Mouse (Mus musculus) lung, postnatal 0 days (tissue): Measurements from ENCODE around the gene Fzd2. TPM values are rescaled to one million over a fixed set of nuclear protein-coding genes. Genes with fewer than 3 reads are reported as not detected.

Source experiments
- ATAC-seq: fragments of 200-750 bp; cut with Nextera tagmentation; 2 replicates; pipeline ENCODE4 v1.8.0; 2017; ENCODE audit warnings: moderate library complexity
- DNase-seq: peaks from one replicate; pipeline ENCODE4 v3.0.0-alpha.2; 2016; ENCODE audit warnings: low spot score
- H3K27ac ChIP-seq: fragments of 300-500 bp; sonication (generic); 2 replicates; pipeline ENCODE4 v1.5.1; 2014; ENCODE audit warnings: antibody characterized with exemption, mild to moderate bottlenecking, low read length, mixed read lengths
- H3K27me3 ChIP-seq: fragments of 300-500 bp; sonication (generic); replicated peaks from 2 replicates; pipeline ENCODE4 v1.6.1; 2014; ENCODE audit warnings: low read length, mixed read lengths; ENCODE audit not compliant: insufficient read depth
- H3K36me3 ChIP-seq: fragments of 300-500 bp; sonication (generic); 2 replicates; pipeline ENCODE4 v1.6.1; 2014; ENCODE audit warnings: low read length, mixed read lengths; ENCODE audit not compliant: insufficient read depth
- H3K4me1 ChIP-seq: fragments of 300-500 bp; sonication (generic); 2 replicates; pipeline ENCODE4 v1.6.1; 2014; ENCODE audit warnings: antibody characterized with exemption, low read depth, low read length, mixed read lengths; ENCODE audit not compliant: insufficient read depth
- H3K4me2 ChIP-seq: fragments of 300-500 bp; sonication (generic); replicated peaks from 2 replicates; pipeline ENCODE4 v1.6.1; 2014; ENCODE audit warnings: low read depth, mild to moderate bottlenecking, low read length, moderate library complexity, mixed read lengths
- H3K4me3 ChIP-seq: fragments of 300-500 bp; sonication (generic); 2 replicates; pipeline ENCODE4 v1.5.1; 2014; ENCODE audit warnings: low read depth, low read length
- H3K9ac ChIP-seq: fragments of 300-500 bp; sonication (generic); replicated peaks from 2 replicates; pipeline ENCODE4 v1.6.1; 2014; ENCODE audit warnings: low read depth, mild to moderate bottlenecking
- H3K9me3 ChIP-seq: fragments of 300-500 bp; sonication (generic); 2 replicates; pipeline ENCODE4 v1.6.1; 2016; ENCODE audit warnings: low read length, mixed read lengths
- CTCF ChIP-seq: IDR thresholded peaks from 2 replicates; pipeline ENCODE4 v1.5.1; 2016; ENCODE audit warnings: antibody characterized with exemption, mild to moderate bottlenecking
- EP300 ChIP-seq: IDR thresholded peaks from 2 replicates; pipeline ENCODE4 v1.6.1; 2016; ENCODE audit warnings: antibody characterized with exemption, mild to moderate bottlenecking, control low read depth
- WGBS: fragments of 180-500 bp; shearing (Covaris S2); extraction: QIAGEN DNeasy Blood & Tissue Kit; methylation state at CpG from one replicate; pipeline ENCODE4 v1.1.7; 2014; 5-methylcytosine and 5-hydroxymethylcytosine counted together
- polyA plus RNA-seq: library from polyadenylated mRNA; unstranded; fragments of >200 nt; fragmentation: Nextera tagmentation; extraction: Ambion mirVana; gene quantifications from 2 replicates; pipeline ENCODE4 v1.2.1, GENCODE M21; 2015

Gene Fzd2
- polyA plus RNA-seq, 1 experiment from 2014 or later, result 19.6 TPM

GRCm38 (mm10) chr11:102627171-102627931 is 23.2 kb downstream of the Fzd2 start:
- TF ChIP-seq EP300, result no peak
- TF ChIP-seq CTCF, result no peak

GRCm38 (mm10) chr11:102628529-102628928 is 24.3 kb downstream of the Fzd2 start:
- Histone ChIP-seq H3K9me3 (no peaks in the 10 kb centered on the region), H3K27ac (no peak overlapping the region), H3K4me1 (peaks cover 7% of the 10 kb centered on the region; the same call in 1 of the 2 replicates), H3K36me3 (no peaks in the 10 kb centered on the region), H3K4me3 (no peak overlapping the region), H3K4me2 (no peak overlapping the region), H3K9ac (no peak overlapping the region), H3K27me3 (no peaks in the 10 kb centered on the region)
- DNase-seq, result no peak
- ATAC-seq, result no peak
- 57% methylated on average over 9 of the region's 9 CpGs for WGBS
- TF ChIP-seq EP300 (no peak), CTCF (no peak)

More at GRCm38 (mm10) chr11:102627171-102627931, 23.2 kb downstream of the Fzd2 start:
- 84% methylated on average over 9 of the region's 9 CpGs for WGBS
- Histone ChIP-seq H3K4me1 (peaks cover 7% of the 10 kb centered on the region; the same call in 1 of the 2 replicates), H3K9me3 (no peaks in the 10 kb centered on the region), H3K27ac (no peak overlapping the region), H3K4me2 (no peak overlapping the region), H3K9ac (no peak overlapping the region), H3K27me3 (no peaks in the 10 kb centered on the region), H3K36me3 (no peaks in the 10 kb centered on the region), H3K4me3 (no peak overlapping the region)
- ATAC-seq, result no peak
- DNase-seq, result no peak

GRCm38 (mm10) chr11:102629375-102629774 is 25.2 kb downstream of the Fzd2 start:
- Histone ChIP-seq H3K27ac (no peak overlapping the region), H3K9me3 (no peaks in the 10 kb centered on the region), H3K36me3 (no peaks in the 10 kb centered on the region), H3K4me2 (no peak overlapping the region), H3K4me3 (no peak overlapping the region), H3K4me1 (peaks cover 1% of the 10 kb centered on the region; the same call in 1 of the 2 replicates), H3K9ac (no peak overlapping the region), H3K27me3 (no peaks in the 10 kb centered on the region)
- WGBS, result 46% methylated on average over 8 of the region's 8 CpGs
- TF ChIP-seq CTCF, result no peak
- TF ChIP-seq EP300, result no peak
- ATAC-seq (no peak), DNase-seq (no peak)

- DNase-seq, result no peak
- no peak overlapping the region for H3K4me2 ChIP-seq
- H3K4me3 ChIP-seq, result no peak overlapping the region
- no peak for ATAC-seq
- WGBS, result 42% methylated on average over 7 of the region's 7 CpGs
- H3K9ac ChIP-seq, result no peak overlapping the region
- H3K9me3 ChIP-seq, result no peaks in the 10 kb centered on the region
- H3K4me1 ChIP-seq, result no peaks in the 10 kb centered on the region; the same call in 1 of the 2 replicates
- no peak for TF ChIP-seq CTCF
- no peak for TF ChIP-seq EP300
- H3K27me3 ChIP-seq, result no peaks in the 10 kb centered on the region
- H3K27ac ChIP-seq, result no peak overlapping the region
- no peaks in the 10 kb centered on the region for H3K36me3 ChIP-seq
Measured at GRCm38 (mm10) chr11:102630731-102631130, 26.5 kb downstream of the Fzd2 start.

GRCm38 (mm10) chr11:102631203-102631602 is 27.0 kb downstream of the Fzd2 start:
- H3K9me3 ChIP-seq, result no peaks in the 10 kb centered on the region
- no peaks in the 10 kb centered on the region for H3K36me3 ChIP-seq
- H3K27ac ChIP-seq, result no peak overlapping the region
- H3K4me2 ChIP-seq, result no peak overlapping the region
- DNase-seq, result no peak
- 38% methylated on average over 5 of the region's 5 CpGs for WGBS
- no peak overlapping the region for H3K9ac ChIP-seq
- no peaks in the 10 kb centered on the region for H3K27me3 ChIP-seq
- no peaks in the 10 kb centered on the region; the same call in 1 of the 2 replicates for H3K4me1 ChIP-seq
- TF ChIP-seq EP300, result no peak
- no peak for TF ChIP-seq CTCF
- ATAC-seq, result no peak
- no peak overlapping the region for H3K4me3 ChIP-seq

GRCm38 (mm10) chr11:102632725-102633124 is 28.5 kb downstream of the Fzd2 start:
- WGBS, result 9% methylated on average over 10 of the region's 13 CpGs
- peak overlapping the region; percentile 34 for H3K4me2 ChIP-seq
- ATAC-seq (0 out of 2 replicates have a peak, but pooled peaks have one; percentile 2), DNase-seq (no peak)
- no peaks in the 10 kb centered on the region for H3K27me3 ChIP-seq
- H3K36me3 ChIP-seq, result no peaks in the 10 kb centered on the region
- peak overlapping the region; percentile 60; the same call in 1 of the 2 replicates for H3K27ac ChIP-seq
- H3K9ac ChIP-seq, result no peak overlapping the region
- H3K4me1 ChIP-seq, result no peaks in the 10 kb centered on the region; the same call in 1 of the 2 replicates
- H3K9me3 ChIP-seq, result no peaks in the 10 kb centered on the region
- TF ChIP-seq CTCF (no peak), EP300 (no peak)
- no peak overlapping the region for H3K4me3 ChIP-seq
